Mouse (Mus musculus) C2C12 (cell line): ENCODE results near the gene Zfp513.

Source experiments
- CTCF ChIP-seq: IDR thresholded peaks from one replicate; pipeline ENCODE4 v1.5.1; 2011; ENCODE audit not compliant: control insufficient read depth, insufficient read depth, insufficient read length
- USF1 ChIP-seq: IDR thresholded peaks from one replicate; pipeline ENCODE4 v1.6.1; 2011; ENCODE audit warnings: low read depth, mild to moderate bottlenecking, control low read depth, moderate library complexity

DNA sequence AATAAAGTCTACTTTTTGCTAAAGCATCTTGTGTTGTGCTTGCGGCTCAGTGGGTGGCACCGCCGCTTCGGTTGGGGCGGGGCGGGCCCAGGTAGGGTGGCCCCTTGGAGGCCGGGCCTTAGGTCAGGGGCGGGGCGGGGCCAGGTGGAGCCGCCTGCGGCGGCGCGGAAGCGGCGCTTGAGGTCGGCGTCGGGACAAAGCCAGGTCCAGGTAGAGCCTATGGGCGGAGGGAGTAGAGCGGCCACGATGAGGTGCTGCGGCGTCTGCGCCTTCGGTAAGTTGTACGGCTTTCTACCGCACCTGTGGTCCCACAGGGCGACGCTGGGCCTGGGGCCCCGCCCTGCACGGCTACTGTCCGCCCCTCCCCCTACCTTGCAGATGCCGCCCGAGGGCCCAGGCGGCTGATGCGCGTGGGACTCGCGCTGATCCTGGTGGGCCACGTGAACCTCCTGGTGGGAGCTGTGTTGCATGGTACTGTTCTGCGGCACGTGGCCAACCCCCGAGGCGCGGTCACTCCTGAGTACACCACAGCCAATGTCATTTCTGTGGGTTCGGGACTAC is 49.5 kb upstream of the Zfp513 start, which contains the start of gene Krtcap3:
- TF ChIP-seq CTCF (no peak), USF1 (no peak)
